Mouse (Mus musculus) liver, postnatal 0 days (tissue): ENCODE data around the gene Ly6f. TPM values are rescaled to one million over a fixed set of nuclear protein-coding genes. Genes with fewer than 3 reads are reported as not detected.

Source experiments
- ATAC-seq: fragments of 200-750 bp; cut with Nextera tagmentation; 2 replicates; pipeline ENCODE4 v1.8.0; 2017; ENCODE audit warnings: mild to moderate bottlenecking, moderate library complexity
- DNase-seq: peaks from one replicate; pipeline ENCODE4 v3.0.0-alpha.2; 2016
- H3K27ac ChIP-seq: fragments of 300-500 bp; sonication (generic); 2 replicates; pipeline ENCODE4 v1.5.1; 2014; ENCODE audit warnings: antibody characterized with exemption, moderate library complexity, mild to moderate bottlenecking, low read depth
- H3K27me3 ChIP-seq: fragments of 300-500 bp; sonication (generic); 2 replicates; pipeline ENCODE4 v1.6.1; 2014; ENCODE audit warnings: low read length, control low read depth, mixed read lengths; ENCODE audit not compliant: insufficient read depth
- H3K36me3 ChIP-seq: fragments of 300-500 bp; sonication (generic); replicated peaks from 2 replicates; pipeline ENCODE4 v1.6.1; 2014; ENCODE audit warnings: mild to moderate bottlenecking, control low read depth, low read length, moderate library complexity, mixed read lengths; ENCODE audit not compliant: insufficient read depth
- H3K4me1 ChIP-seq: fragments of 300-500 bp; sonication (generic); 2 replicates; pipeline ENCODE4 v1.6.1; 2014; ENCODE audit warnings: antibody characterized with exemption, mild to moderate bottlenecking, control low read depth; ENCODE audit not compliant: insufficient read depth
- H3K4me2 ChIP-seq: fragments of 300-500 bp; sonication (generic); 2 replicates; pipeline ENCODE4 v1.6.1; 2014; ENCODE audit warnings: low read depth, mild to moderate bottlenecking, low read length, moderate library complexity, mixed read lengths
- H3K4me3 ChIP-seq: fragments of 300-500 bp; sonication (generic); 2 replicates; pipeline ENCODE4 v1.5.1; 2014; ENCODE audit warnings: low read depth, low read length
- H3K9ac ChIP-seq: fragments of 300-500 bp; sonication (generic); replicated peaks from 2 replicates; pipeline ENCODE4 v1.6.1; 2014; ENCODE audit warnings: mild to moderate bottlenecking, moderate library complexity
- H3K9me3 ChIP-seq: fragments of 300-500 bp; sonication (generic); 2 replicates; pipeline ENCODE4 v1.6.1; 2016; ENCODE audit warnings: mild to moderate bottlenecking, control low read depth, low read length, mixed read lengths
- CTCF ChIP-seq: sonication (generic); IDR thresholded peaks from 2 replicates; pipeline ENCODE4 v1.5.1; 2016; ENCODE audit warnings: antibody characterized with exemption, low read depth
- EP300 ChIP-seq: IDR thresholded peaks from 2 replicates; pipeline ENCODE4 v1.6.1; 2016; ENCODE audit warnings: antibody characterized with exemption, low read depth, mild to moderate bottlenecking
- WGBS: fragments of 180-500 bp; shearing (Covaris S2); extraction: QIAGEN DNeasy Blood & Tissue Kit; methylation state at CpG from one replicate; pipeline ENCODE4 v1.1.7; 2014; ENCODE audit not compliant: insufficient replicate concordance; 5-methylcytosine and 5-hydroxymethylcytosine counted together
- polyA plus RNA-seq: library from polyadenylated mRNA; unstranded; fragments of >200 nt; fragmentation: Nextera tagmentation; extraction: Ambion mirVana; gene quantifications from 2 replicates; pipeline ENCODE4 v1.2.1, GENCODE M21; 2015

Gene Ly6f
- not detected in 2 replicates for polyA plus RNA-seq

GRCm38 (mm10) chr15:75268121-75268520 lies at the start of gene Ly6f:
Gene Ly6f (plus strand): TSS chr15:75268421.
- Histone ChIP-seq H3K4me1 (no peaks in the 10 kb centered on the region), H3K27me3 (no peaks in the 10 kb centered on the region), H3K9ac (no peak within 1 kb of the TSS), H3K27ac (no peak within 1 kb of the TSS), H3K9me3 (no peaks in the 10 kb centered on the region), H3K4me2 (no peak within 1 kb of the TSS), H3K36me3 (no peaks in the 10 kb centered on the region), H3K4me3 (no peak within 1 kb of the TSS)
- TF ChIP-seq CTCF (no peak), EP300 (no peak)
- DNase-seq (no peak), ATAC-seq (no peak)

- DNase-seq (no peak), ATAC-seq (no peak)
- H3K27me3 ChIP-seq: no peaks in the 10 kb centered on the region
- H3K4me2 ChIP-seq: no peak overlapping the region
- no peaks in the 10 kb centered on the region for H3K9me3 ChIP-seq
- no peak for TF ChIP-seq EP300
- TF ChIP-seq CTCF: no peak
- H3K4me3 ChIP-seq: no peak overlapping the region
- no peak overlapping the region for H3K9ac ChIP-seq
- no peaks in the 10 kb centered on the region for H3K36me3 ChIP-seq
- H3K4me1 ChIP-seq: peaks cover 3% of the 10 kb centered on the region; the same call in 1 of the 2 replicates
- H3K27ac ChIP-seq: no peak overlapping the region
Observed at GRCm38 (mm10) chr15:75221942-75222341, 46.3 kb upstream of the Ly6f start.

- 74% methylated on average over 3 of the region's 3 CpGs for WGBS
- no peak for TF ChIP-seq EP300
- TF ChIP-seq CTCF: no peak
- no peaks in the 10 kb centered on the region for H3K36me3 ChIP-seq
Observed at GRCm38 (mm10) chr15:75237736-75238288, 30.4 kb upstream of the Ly6f start.

GRCm38 (mm10) chr15:75240558-75240957 lies 27.7 kb upstream of the Ly6f start:
- no peaks in the 10 kb centered on the region for H3K27me3 ChIP-seq
- no peak for ATAC-seq
- H3K27ac ChIP-seq: no peak overlapping the region
- no peak overlapping the region for H3K4me2 ChIP-seq
- 57% methylated on average over 2 of the region's 2 CpGs for WGBS
- no peaks in the 10 kb centered on the region for H3K9me3 ChIP-seq
- H3K4me3 ChIP-seq: no peak overlapping the region
- DNase-seq: no peak
- H3K9ac ChIP-seq: no peak overlapping the region
- H3K36me3 ChIP-seq: no peaks in the 10 kb centered on the region
- H3K4me1 ChIP-seq: no peaks in the 10 kb centered on the region
- TF ChIP-seq EP300 (no peak), CTCF (no peak)

More at GRCm38 (mm10) chr15:75237736-75238288, 30.4 kb upstream of the Ly6f start:
- no peak overlapping the region for H3K27ac ChIP-seq
- no peak for ATAC-seq
- no peak for DNase-seq
- H3K27me3 ChIP-seq: no peaks in the 10 kb centered on the region
- no peaks in the 10 kb centered on the region for H3K4me1 ChIP-seq
- no peak overlapping the region for H3K9ac ChIP-seq
- no peak overlapping the region for H3K4me2 ChIP-seq
- no peaks in the 10 kb centered on the region for H3K9me3 ChIP-seq
- H3K4me3 ChIP-seq: no peak overlapping the region

- H3K9me3 ChIP-seq: no peaks in the 10 kb centered on the region
Observed at GRCm38 (mm10) chr15:75242756-75243640, 25.2 kb upstream of the Ly6f start.

GRCm38 (mm10) chr15:75254671-75255070 lies 13.6 kb upstream of the Ly6f start:
- H3K4me2 ChIP-seq: no peak overlapping the region
- ATAC-seq: no peak
- no peak for DNase-seq
- no peaks in the 10 kb centered on the region for H3K36me3 ChIP-seq
- no peaks in the 10 kb centered on the region for H3K4me1 ChIP-seq
- H3K9ac ChIP-seq: no peak overlapping the region
- H3K9me3 ChIP-seq: no peaks in the 10 kb centered on the region
- TF ChIP-seq EP300 (no peak), CTCF (no peak)
- H3K27me3 ChIP-seq: no peaks in the 10 kb centered on the region
- H3K27ac ChIP-seq: no peak overlapping the region
- WGBS: 82% methylated on average over 3 of the region's 3 CpGs
- no peak overlapping the region for H3K4me3 ChIP-seq

More at GRCm38 (mm10) chr15:75242756-75243640, 25.2 kb upstream of the Ly6f start:
- Histone ChIP-seq H3K4me1 (no peaks in the 10 kb centered on the region), H3K36me3 (no peaks in the 10 kb centered on the region), H3K4me2 (no peak overlapping the region), H3K27me3 (no peaks in the 10 kb centered on the region), H3K27ac (no peak overlapping the region), H3K4me3 (no peak overlapping the region), H3K9ac (no peak overlapping the region)
- TF ChIP-seq CTCF: no peak
- TF ChIP-seq EP300: no peak
- ATAC-seq (peak; percentile 35; the same call in 1 of the 2 replicates), DNase-seq (no peak)
- 66% methylated on average over 3 of the region's 3 CpGs for WGBS
